Mouse (Mus musculus) B cell, adult 62 days (primary cell): Measurements from ENCODE around the gene Hrct1. TPM values are rescaled to one million over a fixed set of nuclear protein-coding genes. Genes with fewer than 3 reads are reported as not detected.

Source experiments
- total RNA-seq: library from RNA; stranded (reverse); gene quantifications from 4 replicates; pipeline ENCODE4 v1.2.4, GENCODE M21; 2023

Hrct1 gene
- total RNA-seq: not detected in 4 replicates

DNA sequence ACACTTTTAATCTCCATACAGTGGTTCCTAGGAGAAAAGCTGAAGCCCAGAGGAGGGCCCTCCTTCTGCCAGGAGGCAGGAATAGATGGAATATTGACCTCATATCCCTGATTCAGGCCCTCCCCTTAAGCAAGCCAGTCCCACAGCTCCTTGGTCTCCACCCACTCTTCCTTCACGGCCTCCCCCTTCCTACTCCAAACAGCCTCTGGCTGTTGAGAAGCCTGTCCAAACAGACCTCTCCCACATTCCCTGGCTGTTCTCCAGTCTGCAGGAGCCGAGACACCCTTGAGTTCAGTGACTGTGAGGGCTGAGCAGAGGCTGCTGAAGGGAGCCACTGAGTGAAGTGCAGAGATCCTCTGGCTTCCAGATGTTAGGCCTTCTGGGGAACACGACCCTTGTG lies at the start of gene Hrct1:
Gene Hrct1 (plus strand): TSS at position 194 of the 400 bp plus-strand sequence.

DNA sequence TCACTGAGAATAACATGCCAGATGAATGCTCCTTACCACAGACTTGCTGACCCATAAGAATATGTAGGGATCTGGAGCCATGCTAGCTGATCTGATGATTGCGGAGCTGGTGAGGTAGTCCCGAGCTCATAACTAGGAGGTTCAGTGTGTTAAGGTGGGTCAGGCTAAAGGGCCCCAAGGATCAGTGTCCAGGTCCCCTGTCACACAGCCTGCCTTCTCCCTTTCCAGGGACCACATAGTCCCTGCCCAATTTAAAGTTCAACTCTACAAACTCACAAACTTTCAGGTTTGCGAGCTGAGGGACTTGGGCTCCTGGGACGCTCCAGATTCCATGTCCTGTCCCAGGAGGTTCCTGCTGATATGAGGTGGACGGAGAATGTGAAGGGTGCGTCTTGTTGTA lies 26.3 kb upstream of the Hrct1 start, which contains the start of gene Olfr70:
Gene Olfr70 (minus strand): TSS at position 101 of the 400 bp plus-strand sequence.

DNA sequence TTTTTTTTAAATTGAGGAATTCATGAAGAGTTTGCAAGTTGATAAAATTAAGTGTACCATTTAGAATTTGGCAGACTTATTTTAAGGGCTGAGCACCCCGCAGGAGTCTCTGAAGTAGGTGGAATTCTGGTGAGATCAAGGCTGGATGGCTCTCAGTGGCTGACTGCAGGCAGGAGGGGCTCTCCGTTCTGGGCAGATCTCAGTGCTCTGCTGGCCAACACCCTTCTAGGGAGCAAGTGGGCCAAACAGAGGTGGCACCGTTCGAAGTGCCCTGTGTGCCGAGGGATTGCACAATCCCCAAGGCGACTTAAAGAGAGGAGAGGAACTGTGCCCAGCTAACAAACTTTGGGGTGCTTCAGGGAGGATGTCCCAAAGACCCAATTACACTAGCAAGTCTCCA lies 17.1 kb upstream of the Hrct1 start, which contains the start of gene Olfr71:
Gene Olfr71 (minus strand): TSS at position 387 of the 400 bp plus-strand sequence.

DNA sequence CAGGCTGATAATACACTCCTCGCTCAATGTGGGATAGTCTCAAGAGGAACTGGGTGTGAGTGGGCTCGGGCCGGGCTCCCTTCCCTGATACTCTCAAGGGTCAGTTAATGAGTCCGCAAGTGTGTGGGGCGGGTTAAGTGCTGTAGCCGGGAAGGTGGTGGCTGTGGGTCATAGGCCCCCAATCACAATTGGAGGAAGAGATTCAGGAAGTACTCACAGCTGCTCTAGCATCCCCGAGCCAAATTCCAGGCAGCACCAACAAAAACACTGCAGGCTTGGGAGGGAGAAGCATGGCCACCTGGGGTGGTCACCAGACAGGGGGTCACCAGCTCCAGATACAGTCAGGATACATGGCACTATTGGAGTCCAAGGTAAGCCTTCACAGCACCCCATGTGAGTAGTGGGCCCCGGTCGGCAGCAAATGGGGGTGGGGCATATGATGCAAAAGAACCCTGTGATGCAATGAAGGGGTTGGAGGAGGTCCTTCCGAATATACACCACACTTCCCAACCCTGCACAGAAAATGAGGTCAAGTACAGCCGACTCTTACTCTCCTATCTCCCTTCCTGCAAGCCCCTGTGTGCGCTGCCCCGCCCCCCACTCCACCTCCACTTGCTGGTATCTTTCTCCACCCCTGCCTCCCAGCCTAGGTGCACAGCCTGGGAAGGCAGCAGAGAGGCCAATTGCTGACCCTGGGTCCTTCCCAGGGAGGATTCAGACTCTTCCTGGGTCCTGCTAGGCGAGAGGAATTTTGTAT lies 3.0 kb downstream of the Hrct1 start, which contains the start of gene Spaar:
Gene Spaar (plus strand): TSS at position 241 of the 757 bp plus-strand sequence.

DNA sequence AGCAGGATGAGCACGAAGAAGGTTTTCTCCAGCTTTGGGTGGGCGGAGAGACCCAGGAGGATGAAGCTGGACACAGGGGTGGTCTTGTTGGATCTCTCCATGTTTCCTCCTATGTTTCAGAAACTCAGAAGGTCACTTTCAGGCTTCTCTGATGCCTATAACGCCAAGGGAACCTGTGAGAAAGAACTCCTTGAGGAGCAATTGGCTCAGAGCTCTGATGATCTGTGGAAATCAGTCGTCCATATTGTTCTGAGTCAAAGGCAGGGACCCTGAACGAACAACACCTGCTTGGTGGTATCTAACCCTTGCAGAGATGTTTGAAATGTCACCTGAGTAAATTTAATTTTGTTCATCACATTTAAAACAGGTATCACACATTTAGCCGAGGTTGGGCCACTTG lies 43.9 kb downstream of the Hrct1 start, which contains the start of gene Olfr159:
Gene Olfr159 (minus strand): TSS at position 101 of the 400 bp plus-strand sequence.

Other genes with a start within 250 kb of the Hrct1 start
- gene Sit1, start 243.5 kb upstream of the Hrct1 start, total RNA-seq: 12.9 to 13.7 TPM (median 13.3 TPM) in 4 replicates
- 27.3 to 29.7 TPM (median 29.2 TPM) in 4 replicates for gene Ccdc107, start 234.3 kb upstream of the Hrct1 start, total RNA-seq
- 1.1 to 2.6 TPM (median 2.4 TPM) in 4 replicates for gene Arhgef39, start 227.5 kb upstream of the Hrct1 start, total RNA-seq
- 0.49 to 1.2 TPM in 2 of 4 replicates, not detected in the others for gene Car9, start 220.2 kb upstream of the Hrct1 start, total RNA-seq
- gene Tpm2, start 203.4 kb upstream of the Hrct1 start, total RNA-seq: 0.46 to 1.6 TPM (median 0.74 TPM) in 4 replicates
- 71.8 to 80.6 TPM (median 76.8 TPM) in 4 replicates for gene Creb3, start 164.9 kb upstream of the Hrct1 start, total RNA-seq
- gene Tln1, start 164.5 kb upstream of the Hrct1 start, total RNA-seq: 269 to 292 TPM (median 275 TPM) in 4 replicates
- 39.9 to 55.5 TPM (median 43.6 TPM) in 4 replicates for gene Rgp1, start 148.5 kb upstream of the Hrct1 start, total RNA-seq
- 41.8 to 54.9 TPM (median 45.2 TPM) in 4 replicates for gene Gba2, start 148.3 kb upstream of the Hrct1 start, total RNA-seq
- gene Msmp, start 142.7 kb upstream of the Hrct1 start, total RNA-seq: not detected in 4 replicates
- gene Npr2, start 95.3 kb upstream of the Hrct1 start, total RNA-seq: 0.16 to 0.40 TPM (median 0.39 TPM) in 3 of 4 replicates, not detected in the other
- gene Spag8, start 73.6 kb upstream of the Hrct1 start, total RNA-seq: 1.4 TPM in 1 of 4 replicates, not detected in the others
- 16.0 to 24.2 TPM (median 20.8 TPM) in 4 replicates for gene Hint2, start 70.7 kb upstream of the Hrct1 start, total RNA-seq
- 2.4 to 6.0 TPM (median 4.9 TPM) in 4 replicates for gene Tmem8b, start 58.2 kb upstream of the Hrct1 start, total RNA-seq
- gene Fam221b, start 58.0 kb upstream of the Hrct1 start, total RNA-seq: not detected in 4 replicates
- not detected in 4 replicates for gene Olfr70, start 26.4 kb upstream of the Hrct1 start, total RNA-seq
- gene Olfr71, start 16.9 kb upstream of the Hrct1 start, total RNA-seq: not detected in 4 replicates
- not detected in 4 replicates for gene Spaar, start 2.8 kb downstream of the Hrct1 start, total RNA-seq
- not detected in 4 replicates for gene Olfr159, start 43.8 kb downstream of the Hrct1 start, total RNA-seq
- not detected in 4 replicates for gene Olfr156, start 96.7 kb downstream of the Hrct1 start, total RNA-seq
- gene Olfr157, start 113.0 kb downstream of the Hrct1 start, total RNA-seq: not detected in 4 replicates
- not detected in 4 replicates for gene Olfr155, start 124.4 kb downstream of the Hrct1 start, total RNA-seq
- 0.55 to 0.88 TPM (median 0.66 TPM) in 4 replicates for gene Reck, start 148.3 kb downstream of the Hrct1 start, total RNA-seq
- gene Glipr2, start 230.2 kb downstream of the Hrct1 start, total RNA-seq: 12.1 to 14.5 TPM (median 14.1 TPM) in 4 replicates